Mouse (Mus musculus): ENCODE measurements around the gene Cep295nl. TPM values are rescaled to one million over a fixed set of nuclear protein-coding genes. Genes with fewer than 3 reads are reported as not detected.

The Cep295nl gene
- polyA plus RNA-seq, 1 experiment from 2014 or later = 1.2 TPM

- Histone ChIP-seq H3K4me2 (peak overlapping the region; percentile 79), H3K4me3 (peak overlapping the region; percentile 91), H3K4me1 (peaks cover 60% of the 10 kb centered on the region), H3K36me3 (0 out of 2 replicates have a peak, but pooled peaks cover 14% of the 10 kb centered on the region), H3K9me3 (no peaks in the 10 kb centered on the region), H3K9ac (peak overlapping the region; percentile 91), H3K27ac (peak overlapping the region; percentile 97), H3K27me3 (no peaks in the 10 kb centered on the region)
- ATAC-seq (ENCODE audit: insufficient number of reproducible peaks, low FRiP score, low TSS enrichment, low read depth) = peak; percentile 37; the same call in 1 of the 2 replicates
- WGBS = under 1% methylated on average over 47 of the region's 47 CpGs
Measured at GRCm38 (mm10) chr11:118354636-118355191, 12.4 kb upstream of the Cep295nl start.

GRCm38 (mm10) chr11:118349494-118349893 is 7.2 kb upstream of the Cep295nl start:
- Histone ChIP-seq H3K4me1 (peaks cover 89% of the 10 kb centered on the region), H3K27me3 (no peaks in the 10 kb centered on the region), H3K9ac (no peak overlapping the region), H3K9me3 (no peaks in the 10 kb centered on the region), H3K4me3 (no peak overlapping the region), H3K4me2 (no peak overlapping the region), H3K27ac (peak overlapping the region; percentile 68; the same call in 1 of the 2 replicates), H3K36me3 (0 out of 2 replicates have a peak, but pooled peaks cover 14% of the 10 kb centered on the region)
- 80% methylated on average over 5 of the region's 5 CpGs for WGBS
- no peak for ATAC-seq (ENCODE audit: insufficient number of reproducible peaks, low FRiP score, low TSS enrichment, low read depth)

DNA sequence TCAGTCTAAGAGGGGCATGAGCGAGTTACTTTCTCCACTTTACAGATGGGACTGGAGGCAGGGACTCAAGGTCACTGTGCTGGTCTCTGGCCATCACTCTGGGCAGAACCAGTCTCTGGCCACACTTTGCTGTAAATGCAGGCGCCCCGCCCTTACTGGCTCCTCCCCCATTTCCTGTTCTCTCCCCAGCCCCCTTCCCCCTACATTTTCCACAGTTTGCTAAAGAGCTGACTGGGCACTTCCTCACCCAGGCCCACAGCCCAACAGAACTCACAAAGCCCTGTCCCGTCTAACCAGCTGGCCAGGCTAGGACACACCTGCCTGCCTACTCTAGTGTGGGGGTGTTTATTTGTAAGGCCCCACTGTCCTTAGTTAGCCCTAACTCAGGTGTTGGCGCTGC is 6.6 kb upstream of the Cep295nl start:
- ATAC-seq (ENCODE audit: insufficient number of reproducible peaks, low FRiP score, low TSS enrichment, low read depth) = peak; percentile 21; the same call in 1 of the 2 replicates
- H3K4me1 ChIP-seq = peaks cover 89% of the 10 kb centered on the region
- H3K36me3 ChIP-seq = 0 out of 2 replicates have a peak, but pooled peaks cover 14% of the 10 kb centered on the region
- no peaks in the 10 kb centered on the region for H3K27me3 ChIP-seq
- no peaks in the 10 kb centered on the region for H3K9me3 ChIP-seq
- no peak overlapping the region for H3K4me2 ChIP-seq
- peak overlapping the region; percentile 68 for H3K27ac ChIP-seq
- no peak overlapping the region for H3K4me3 ChIP-seq
- no peak overlapping the region for H3K9ac ChIP-seq
- 39% methylated on average over 5 of the region's 5 CpGs for WGBS

- 43% methylated on average over 3 of the region's 3 CpGs for WGBS
- no peak for ATAC-seq (ENCODE audit: insufficient number of reproducible peaks, low FRiP score, low TSS enrichment, low read depth)
- H3K27ac ChIP-seq = peak overlapping the region; percentile 68
- H3K4me3 ChIP-seq = no peak overlapping the region
- H3K9ac ChIP-seq = no peak overlapping the region
- H3K9me3 ChIP-seq = no peaks in the 10 kb centered on the region
- 0 out of 2 replicates have a peak, but pooled peaks cover 14% of the 10 kb centered on the region for H3K36me3 ChIP-seq
- no peaks in the 10 kb centered on the region for H3K27me3 ChIP-seq
- no peak overlapping the region for H3K4me2 ChIP-seq
- H3K4me1 ChIP-seq = peaks cover 89% of the 10 kb centered on the region
Measured at GRCm38 (mm10) chr11:118348419-118348818, 6.1 kb upstream of the Cep295nl start.

GRCm38 (mm10) chr11:118347911-118348310 is 5.6 kb upstream of the Cep295nl start:
- Histone ChIP-seq H3K27ac (no peak overlapping the region), H3K4me2 (no peak overlapping the region), H3K4me1 (peaks cover 87% of the 10 kb centered on the region), H3K27me3 (no peaks in the 10 kb centered on the region), H3K9ac (no peak overlapping the region), H3K9me3 (no peaks in the 10 kb centered on the region), H3K36me3 (0 out of 2 replicates have a peak, but pooled peaks cover 16% of the 10 kb centered on the region), H3K4me3 (no peak overlapping the region)
- 72% methylated on average over 12 of the region's 12 CpGs for WGBS
- no peak for ATAC-seq (ENCODE audit: insufficient number of reproducible peaks, low FRiP score, low TSS enrichment, low read depth)

DNA sequence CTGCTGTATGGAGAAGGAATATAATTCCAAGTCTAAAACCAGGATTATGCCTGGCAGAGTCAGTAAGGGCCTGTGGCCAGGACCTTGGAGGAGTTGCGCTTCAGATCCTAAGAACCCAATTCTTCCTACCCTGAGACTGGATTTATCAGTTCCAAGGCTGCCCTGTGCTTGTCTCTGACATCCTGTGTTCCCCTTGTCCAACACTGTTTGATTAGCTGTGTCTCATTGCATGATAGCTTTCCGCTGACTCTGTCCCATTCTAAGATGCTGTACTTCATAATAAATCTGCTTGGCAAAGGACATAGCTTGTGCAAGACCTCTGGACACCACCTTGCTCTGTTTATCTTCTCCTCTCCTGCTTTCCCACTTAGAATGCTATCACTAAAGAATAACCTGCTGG is 5.1 kb upstream of the Cep295nl start:
- H3K36me3 ChIP-seq = 0 out of 2 replicates have a peak, but pooled peaks cover 16% of the 10 kb centered on the region
- H3K9ac ChIP-seq = no peak overlapping the region
- WGBS = 85% methylated on average over 2 of the region's 2 CpGs
- no peak overlapping the region for H3K4me2 ChIP-seq
- H3K27ac ChIP-seq = peak overlapping the region; percentile 30; the same call in 1 of the 2 replicates
- H3K9me3 ChIP-seq = no peaks in the 10 kb centered on the region
- no peak for ATAC-seq (ENCODE audit: insufficient number of reproducible peaks, low FRiP score, low TSS enrichment, low read depth)
- H3K27me3 ChIP-seq = no peaks in the 10 kb centered on the region
- H3K4me1 ChIP-seq = peaks cover 87% of the 10 kb centered on the region
- H3K4me3 ChIP-seq = no peak overlapping the region

- H3K36me3 ChIP-seq = 0 out of 2 replicates have a peak, but pooled peaks cover 14% of the 10 kb centered on the region
- H3K4me1 ChIP-seq = peaks cover 88% of the 10 kb centered on the region
- no peak overlapping the region for H3K4me3 ChIP-seq
- H3K27me3 ChIP-seq = no peaks in the 10 kb centered on the region
- no peaks in the 10 kb centered on the region for H3K9me3 ChIP-seq
- no peak for ATAC-seq (ENCODE audit: insufficient number of reproducible peaks, low FRiP score, low TSS enrichment, low read depth)
- no peak overlapping the region for H3K9ac ChIP-seq
- 77% methylated on average over 8 of the region's 8 CpGs for WGBS
- no peak overlapping the region for H3K4me2 ChIP-seq
- 0 out of 2 replicates have a peak overlapping the region, but pooled peaks have one; percentile 30 for H3K27ac ChIP-seq
Measured at GRCm38 (mm10) chr11:118346395-118347096, 4.2 kb upstream of the Cep295nl start.

DNA sequence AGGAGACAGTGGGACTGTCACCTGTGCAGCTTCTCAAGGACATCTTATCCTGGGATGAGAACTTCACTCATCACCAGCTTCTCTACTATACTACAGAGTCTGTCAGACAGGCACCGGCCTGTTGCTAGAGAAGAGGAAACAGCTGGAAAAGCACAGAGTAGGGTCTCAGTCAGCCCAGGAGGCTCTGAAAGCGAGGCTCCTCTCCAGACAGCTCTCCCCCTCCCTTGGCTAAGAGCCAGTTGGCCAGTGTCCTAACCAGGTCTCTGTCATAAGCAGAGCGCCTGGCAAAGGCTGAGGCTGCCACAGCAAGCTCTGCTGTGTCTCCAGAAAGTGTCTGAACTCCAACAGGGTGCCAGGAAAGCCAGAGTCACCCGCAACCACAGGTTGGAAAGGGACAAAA is 3.4 kb upstream of the Cep295nl start:
- Histone ChIP-seq H3K9me3 (no peaks in the 10 kb centered on the region), H3K9ac (no peak overlapping the region), H3K36me3 (peaks cover 8% of the 10 kb centered on the region; the same call in 1 of the 2 replicates), H3K4me3 (no peak overlapping the region), H3K4me1 (peaks cover 84% of the 10 kb centered on the region), H3K27ac (no peak overlapping the region), H3K27me3 (no peaks in the 10 kb centered on the region), H3K4me2 (no peak overlapping the region)
- no peak for ATAC-seq (ENCODE audit: insufficient number of reproducible peaks, low FRiP score, low TSS enrichment, low read depth)
- WGBS = 36% methylated on average over 4 of the region's 4 CpGs

GRCm38 (mm10) chr11:118343629-118344028 is 1.3 kb upstream of the Cep295nl start:
- Histone ChIP-seq H3K27me3 (no peaks in the 10 kb centered on the region), H3K27ac (peak overlapping the region; percentile 2; the same call in 1 of the 2 replicates), H3K4me1 (peaks cover 64% of the 10 kb centered on the region), H3K36me3 (peaks cover 14% of the 10 kb centered on the region; the same call in 1 of the 2 replicates), H3K4me2 (no peak overlapping the region), H3K9me3 (no peaks in the 10 kb centered on the region), H3K9ac (no peak overlapping the region), H3K4me3 (no peak overlapping the region)
- WGBS = 72% methylated on average over 2 of the region's 2 CpGs
- no peak for ATAC-seq (ENCODE audit: insufficient number of reproducible peaks, low FRiP score, low TSS enrichment, low read depth)

DNA sequence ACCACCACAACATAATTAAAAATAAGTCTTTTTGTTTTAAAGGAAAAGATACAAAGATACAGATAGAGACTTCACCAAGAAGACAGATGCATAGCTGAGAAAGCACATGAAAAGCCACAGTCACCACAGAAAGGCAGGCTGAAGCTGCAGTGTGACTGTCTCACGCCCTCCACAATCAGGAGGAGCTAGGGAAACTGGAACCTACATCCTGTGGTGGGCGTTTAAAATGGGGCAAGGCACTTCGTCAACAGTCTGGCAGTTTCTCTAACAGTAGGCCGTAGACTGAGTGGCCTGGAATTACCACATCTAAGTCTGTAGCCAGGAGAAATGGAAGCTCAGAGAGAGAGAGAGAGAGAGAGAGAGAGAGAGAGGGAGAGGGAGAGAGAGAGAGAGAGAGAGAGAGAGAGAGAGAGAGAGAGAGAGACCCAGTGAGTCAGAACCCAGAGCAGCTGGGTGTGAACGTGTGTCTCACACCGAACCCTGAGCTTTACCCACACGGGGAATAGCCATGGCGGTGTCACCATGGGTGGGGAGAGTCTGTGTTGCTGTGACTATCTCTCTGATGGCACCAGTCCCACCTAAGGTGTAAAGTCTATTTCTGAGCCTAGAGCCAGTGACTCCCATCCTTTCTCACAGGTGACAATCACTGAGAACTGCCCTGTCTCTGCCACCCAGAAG is 4.7 kb downstream of the Cep295nl start:
- no peak overlapping the region for H3K4me2 ChIP-seq
- no peak for ATAC-seq (ENCODE audit: insufficient number of reproducible peaks, low FRiP score, low TSS enrichment, low read depth)

DNA sequence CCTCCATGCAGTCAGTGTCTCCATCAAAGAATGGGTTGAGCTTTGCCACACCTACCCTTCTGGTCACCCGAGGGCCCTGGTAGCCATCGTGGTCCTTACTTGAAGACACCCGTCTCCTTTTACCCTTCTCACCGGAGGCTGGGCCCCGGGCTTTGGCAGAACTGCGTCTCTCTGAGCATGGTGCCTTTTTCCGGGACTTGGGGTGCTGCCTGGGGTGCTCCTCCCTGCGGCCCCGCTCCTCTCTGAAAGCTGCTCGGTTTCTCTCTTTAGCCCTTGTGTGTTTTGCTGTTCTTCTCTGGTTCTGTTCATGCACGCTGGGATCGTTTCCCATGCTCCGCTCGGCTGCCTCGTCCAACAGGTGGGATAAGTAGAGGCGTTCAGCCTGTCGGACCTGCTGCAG is 8.9 kb downstream of the Cep295nl start:
- H3K4me3 ChIP-seq = no peak overlapping the region
- no peak overlapping the region for H3K9ac ChIP-seq
- H3K4me2 ChIP-seq = no peak overlapping the region
- H3K36me3 ChIP-seq = peaks cover 44% of the 10 kb centered on the region
- WGBS = 66% methylated on average over 17 of the region's 17 CpGs
- no peak for ATAC-seq (ENCODE audit: insufficient number of reproducible peaks, low FRiP score, low TSS enrichment, low read depth)
- no peaks in the 10 kb centered on the region for H3K9me3 ChIP-seq
- H3K27ac ChIP-seq = peak overlapping the region; percentile 47
- peaks cover 27% of the 10 kb centered on the region for H3K4me1 ChIP-seq
- H3K27me3 ChIP-seq = no peaks in the 10 kb centered on the region

More for the DNA sequence above, 4.7 kb downstream of the Cep295nl start:
- H3K4me1 ChIP-seq = peaks cover 27% of the 10 kb centered on the region
- H3K4me3 ChIP-seq = no peak overlapping the region
- peaks cover 27% of the 10 kb centered on the region for H3K36me3 ChIP-seq
- no peak overlapping the region for H3K9ac ChIP-seq
- WGBS = 68% methylated on average over 8 of the region's 8 CpGs
- no peaks in the 10 kb centered on the region for H3K27me3 ChIP-seq
- no peak overlapping the region for H3K27ac ChIP-seq
- no peaks in the 10 kb centered on the region for H3K9me3 ChIP-seq

DNA sequence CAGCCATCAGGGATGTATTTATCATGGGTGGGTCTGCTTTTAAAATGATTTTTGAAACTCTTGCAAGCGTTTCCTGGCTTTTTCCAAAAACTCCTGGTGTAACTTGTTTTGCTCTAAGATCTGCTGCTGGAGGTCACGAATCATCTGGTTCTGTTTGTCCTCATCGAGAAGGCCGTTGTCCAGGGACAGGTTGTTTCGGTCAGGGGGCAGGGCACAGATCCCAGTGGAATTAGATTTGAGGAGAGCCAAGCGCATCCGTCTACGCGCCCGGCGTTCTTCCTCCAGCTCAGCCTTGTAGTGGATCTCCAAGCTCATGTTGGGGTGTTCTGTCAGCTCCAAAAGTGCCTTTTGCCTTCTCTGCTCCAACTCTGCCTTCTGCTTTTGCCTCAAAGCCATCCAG is 9.9 kb downstream of the Cep295nl start:
- Histone ChIP-seq H3K9me3 (no peaks in the 10 kb centered on the region), H3K4me3 (no peak overlapping the region), H3K9ac (no peak overlapping the region), H3K27me3 (no peaks in the 10 kb centered on the region), H3K27ac (peak overlapping the region; percentile 28), H3K4me1 (peaks cover 37% of the 10 kb centered on the region), H3K4me2 (no peak overlapping the region), H3K36me3 (peaks cover 44% of the 10 kb centered on the region)
- WGBS = 79% methylated on average over 11 of the region's 11 CpGs
- ATAC-seq (ENCODE audit: insufficient number of reproducible peaks, low FRiP score, low TSS enrichment, low read depth) = no peak
